Mouse (Mus musculus) hindbrain, postnatal 0 days (tissue): ENCODE data around the gene Gh. TPM values are rescaled to one million over a fixed set of nuclear protein-coding genes. Genes with fewer than 3 reads are reported as not detected.

ENCODE experiments used
- ATAC-seq: fragments of 200-750 bp; cut with Nextera tagmentation; 2 replicates; pipeline ENCODE4 v1.8.0; 2017; ENCODE audit warnings: mild to moderate bottlenecking, moderate TSS enrichment, moderate library complexity
- DNase-seq: peaks from one replicate; pipeline ENCODE4 v3.0.0-alpha.2; 2015; ENCODE audit warnings: low spot score
- H3K27ac ChIP-seq: fragments of 300-500 bp; sonication (generic); 2 replicates; pipeline ENCODE4 v1.5.1; 2014; ENCODE audit warnings: mild to moderate bottlenecking
- H3K27me3 ChIP-seq: fragments of 300-500 bp; sonication (generic); 2 replicates; pipeline ENCODE4 v1.6.1; 2014; ENCODE audit warnings: low read length, mixed read lengths; ENCODE audit not compliant: insufficient read depth
- H3K36me3 ChIP-seq: fragments of 300-500 bp; sonication (generic); 2 replicates; pipeline ENCODE4 v1.6.1; 2014; ENCODE audit warnings: low read length, mixed read lengths; ENCODE audit not compliant: insufficient read depth
- H3K4me1 ChIP-seq: fragments of 300-500 bp; sonication (generic); 2 replicates; pipeline ENCODE4 v1.6.1; 2014; ENCODE audit warnings: antibody characterized with exemption, low read length, mixed read lengths; ENCODE audit not compliant: insufficient read depth
- H3K4me2 ChIP-seq: fragments of 300-500 bp; sonication (generic); 2 replicates; pipeline ENCODE4 v1.6.1; 2014; ENCODE audit warnings: low read depth, mild to moderate bottlenecking, low read length, moderate library complexity, mixed read lengths
- H3K4me3 ChIP-seq: fragments of 300-500 bp; sonication (generic); 2 replicates; pipeline ENCODE4 v1.5.1; 2014; ENCODE audit warnings: low read length
- H3K9ac ChIP-seq: fragments of 300-500 bp; sonication (generic); replicated peaks from 2 replicates; pipeline ENCODE4 v1.6.1; 2014; ENCODE audit warnings: mild to moderate bottlenecking, low read length, moderate library complexity, mixed read lengths
- H3K9me3 ChIP-seq: fragments of 300-500 bp; sonication (generic); 2 replicates; pipeline ENCODE4 v1.6.1; 2016; ENCODE audit warnings: low read length, mixed read lengths
- CTCF ChIP-seq: IDR thresholded peaks from 2 replicates; pipeline ENCODE4 v1.5.1; 2016; ENCODE audit warnings: antibody characterized with exemption, control low read depth, low read depth
- WGBS: fragments of 180-500 bp; shearing (Covaris S2); extraction: QIAGEN DNeasy Blood & Tissue Kit; methylation state at CpG from one replicate; pipeline ENCODE4 v1.1.7; 2014; 5-methylcytosine and 5-hydroxymethylcytosine counted together
- polyA plus RNA-seq: library from polyadenylated mRNA; unstranded; fragments of >200 nt; fragmentation: Nextera tagmentation; extraction: Ambion mirVana; gene quantifications from 2 replicates; pipeline ENCODE4 v1.2.1, GENCODE M21; 2015
- total RNA-seq: library from RNA; depleted of rRNA; stranded (reverse); fragments of >200 nt; gene quantifications from 2 replicates; pipeline ENCODE4 v1.2.3, GENCODE M21; 2014

Gene Gh
- total and polyA plus RNA-seq, 2 experiments from 2014 or later: not detected

- Histone ChIP-seq H3K36me3 (no peaks in the 10 kb centered on the region), H3K9me3 (no peaks in the 10 kb centered on the region), H3K4me1 (no peaks in the 10 kb centered on the region), H3K4me2 (no peak overlapping the region), H3K4me3 (no peak overlapping the region), H3K27ac (no peak overlapping the region), H3K9ac (no peak overlapping the region), H3K27me3 (no peaks in the 10 kb centered on the region)
- 83% methylated on average over 5 of the region's 5 CpGs for whole genome bisulfite sequencing
- ATAC-seq (no peak), DNase-seq (no peak)
- no peak for TF ChIP-seq CTCF
These were observed 11.9 kb upstream of the Gh start for GRCm38 (mm10) chr11:106313533-106313932.

GRCm38 (mm10) chr11:106310123-106310522 is 8.5 kb upstream of the Gh start:
- Histone ChIP-seq H3K9me3 (no peaks in the 10 kb centered on the region), H3K27ac (no peak overlapping the region), H3K4me2 (no peak overlapping the region), H3K27me3 (no peaks in the 10 kb centered on the region), H3K36me3 (no peaks in the 10 kb centered on the region), H3K9ac (no peak overlapping the region), H3K4me3 (no peak overlapping the region), H3K4me1 (no peaks in the 10 kb centered on the region)
- no peak for DNase-seq
- WGBS: 69% methylated on average over 5 of the region's 5 CpGs
- ATAC-seq: no peak
- TF ChIP-seq CTCF: no peak

GRCm38 (mm10) chr11:106308162-106308561 is 6.5 kb upstream of the Gh start:
- H3K4me1 ChIP-seq: no peaks in the 10 kb centered on the region
- no peaks in the 10 kb centered on the region for H3K27me3 ChIP-seq
- 81% methylated on average over 11 of the region's 11 CpGs for WGBS
- no peak overlapping the region for H3K4me2 ChIP-seq
- no peak for TF ChIP-seq CTCF
- H3K27ac ChIP-seq: no peak overlapping the region
- H3K36me3 ChIP-seq: no peaks in the 10 kb centered on the region
- H3K9me3 ChIP-seq: no peaks in the 10 kb centered on the region
- ATAC-seq (no peak), DNase-seq (no peak)
- H3K9ac ChIP-seq: no peak overlapping the region
- no peak overlapping the region for H3K4me3 ChIP-seq

- Histone ChIP-seq H3K4me1 (no peaks in the 10 kb centered on the region), H3K4me3 (no peak overlapping the region), H3K27me3 (no peaks in the 10 kb centered on the region), H3K27ac (no peak overlapping the region), H3K9ac (no peak overlapping the region), H3K9me3 (no peaks in the 10 kb centered on the region), H3K36me3 (no peaks in the 10 kb centered on the region), H3K4me2 (no peak overlapping the region)
- ATAC-seq (no peak), DNase-seq (no peak)
- no peak for TF ChIP-seq CTCF
- WGBS: 77% methylated on average over 5 of the region's 5 CpGs
These were observed 5.8 kb upstream of the Gh start for GRCm38 (mm10) chr11:106307432-106307831.

GRCm38 (mm10) chr11:106306758-106307157 is 5.1 kb upstream of the Gh start:
- TF ChIP-seq CTCF: no peak
- Histone ChIP-seq H3K4me3 (no peak overlapping the region), H3K27me3 (no peaks in the 10 kb centered on the region), H3K36me3 (no peaks in the 10 kb centered on the region), H3K4me2 (no peak overlapping the region), H3K27ac (no peak overlapping the region), H3K4me1 (no peaks in the 10 kb centered on the region), H3K9me3 (no peaks in the 10 kb centered on the region), H3K9ac (no peak overlapping the region)
- DNase-seq (no peak), ATAC-seq (no peak)
- WGBS: 79% methylated on average over 9 of the region's 9 CpGs

- TF ChIP-seq CTCF: no peak
- no peaks in the 10 kb centered on the region for H3K4me1 ChIP-seq
- H3K27me3 ChIP-seq: no peaks in the 10 kb centered on the region
- H3K4me2 ChIP-seq: no peak overlapping the region
- ATAC-seq (no peak), DNase-seq (no peak)
- H3K9ac ChIP-seq: no peak overlapping the region
- H3K27ac ChIP-seq: no peak overlapping the region
- H3K36me3 ChIP-seq: no peaks in the 10 kb centered on the region
- no peak overlapping the region for H3K4me3 ChIP-seq
- 83% methylated on average over 3 of the region's 3 CpGs for WGBS
- no peaks in the 10 kb centered on the region for H3K9me3 ChIP-seq
These were observed 4.4 kb upstream of the Gh start for GRCm38 (mm10) chr11:106306065-106306385.

- Histone ChIP-seq H3K36me3 (no peaks in the 10 kb centered on the region), H3K4me2 (no peak overlapping the region), H3K4me3 (no peak overlapping the region), H3K4me1 (no peaks in the 10 kb centered on the region), H3K27me3 (no peaks in the 10 kb centered on the region), H3K27ac (no peak overlapping the region), H3K9me3 (no peaks in the 10 kb centered on the region), H3K9ac (no peak overlapping the region)
- no peak for DNase-seq
- no peak for ATAC-seq
- TF ChIP-seq CTCF: no peak
- WGBS: 77% methylated on average over 10 of the region's 10 CpGs
These were observed 3.8 kb upstream of the Gh start for GRCm38 (mm10) chr11:106305348-106306064.
